Mouse (Mus musculus): Measurements from ENCODE around the gene Ankdd1a. TPM values are rescaled to one million over a fixed set of nuclear protein-coding genes. Genes with fewer than 3 reads are reported as not detected.

The Ankdd1a gene
- total RNA-seq, 2 experiments from 2014 or later, result 2.7 to 3.4 TPM

- intact Hi-C loops (cut with DNase I), result no loop called here
- DNase-seq (ENCODE audit: extremely low spot score in 1 of 2, low spot score in 2 of 2), result no peak
Measured at GRCm38 (mm10) chr9:65547111-65547510, 27.1 kb upstream of the Ankdd1a start.

- intact Hi-C loops (cut with DNase I), result no loop called here
- DNase-seq (ENCODE audit: extremely low spot score in 1 of 2, low spot score in 2 of 2), result no peak
Measured at GRCm38 (mm10) chr9:65546413-65546695, 26.4 kb upstream of the Ankdd1a start.

DNA sequence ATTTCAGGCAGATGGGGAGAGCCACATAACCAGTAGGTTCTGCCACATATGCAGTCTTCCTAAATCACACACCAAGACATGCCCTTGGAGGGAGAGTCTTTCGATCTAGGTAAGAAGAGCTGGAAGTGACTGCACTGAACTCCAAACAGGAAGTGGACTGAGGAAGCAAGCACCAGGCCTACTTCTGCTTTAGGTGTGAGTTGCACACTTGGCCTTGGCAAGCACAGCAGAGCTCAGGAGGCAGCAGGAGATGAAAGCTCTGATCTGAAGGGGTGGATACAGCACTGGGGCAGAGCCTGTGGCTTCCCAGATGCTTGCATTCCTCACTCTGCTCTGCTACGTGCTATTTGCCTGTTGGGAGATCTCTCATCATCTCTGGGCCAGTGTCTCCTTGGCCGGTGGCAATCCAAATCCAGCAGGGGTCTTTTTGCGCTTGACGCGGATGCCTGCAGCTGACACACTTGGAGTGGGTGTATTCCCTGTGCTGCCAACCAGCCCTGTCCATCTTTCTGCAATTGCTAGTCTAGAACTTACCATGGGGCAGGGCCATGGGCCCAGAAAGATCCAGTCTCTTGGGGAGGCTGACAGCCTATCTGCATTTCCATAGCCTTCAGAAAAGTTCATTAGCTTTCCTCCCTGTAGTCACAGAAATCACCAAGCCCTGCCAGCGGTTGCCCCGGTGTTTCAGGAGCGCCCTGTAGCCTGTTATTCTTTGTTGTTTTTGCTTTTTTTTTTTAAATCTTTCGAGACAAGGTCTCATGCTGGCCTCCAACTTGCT, 25.8 kb upstream of the Ankdd1a start:
- intact Hi-C loops (cut with DNase I), result no loop called here
- DNase-seq (ENCODE audit: extremely low spot score in 1 of 2, low spot score in 2 of 2), result peak in 1 of 2 experiments; percentile 37

- no peak for DNase-seq (ENCODE audit: extremely low spot score in 1 of 2, low spot score in 2 of 2)
- intact Hi-C loops (cut with DNase I), result no loop called here
Measured at GRCm38 (mm10) chr9:65542111-65542524, 22.1 kb upstream of the Ankdd1a start.

DNA sequence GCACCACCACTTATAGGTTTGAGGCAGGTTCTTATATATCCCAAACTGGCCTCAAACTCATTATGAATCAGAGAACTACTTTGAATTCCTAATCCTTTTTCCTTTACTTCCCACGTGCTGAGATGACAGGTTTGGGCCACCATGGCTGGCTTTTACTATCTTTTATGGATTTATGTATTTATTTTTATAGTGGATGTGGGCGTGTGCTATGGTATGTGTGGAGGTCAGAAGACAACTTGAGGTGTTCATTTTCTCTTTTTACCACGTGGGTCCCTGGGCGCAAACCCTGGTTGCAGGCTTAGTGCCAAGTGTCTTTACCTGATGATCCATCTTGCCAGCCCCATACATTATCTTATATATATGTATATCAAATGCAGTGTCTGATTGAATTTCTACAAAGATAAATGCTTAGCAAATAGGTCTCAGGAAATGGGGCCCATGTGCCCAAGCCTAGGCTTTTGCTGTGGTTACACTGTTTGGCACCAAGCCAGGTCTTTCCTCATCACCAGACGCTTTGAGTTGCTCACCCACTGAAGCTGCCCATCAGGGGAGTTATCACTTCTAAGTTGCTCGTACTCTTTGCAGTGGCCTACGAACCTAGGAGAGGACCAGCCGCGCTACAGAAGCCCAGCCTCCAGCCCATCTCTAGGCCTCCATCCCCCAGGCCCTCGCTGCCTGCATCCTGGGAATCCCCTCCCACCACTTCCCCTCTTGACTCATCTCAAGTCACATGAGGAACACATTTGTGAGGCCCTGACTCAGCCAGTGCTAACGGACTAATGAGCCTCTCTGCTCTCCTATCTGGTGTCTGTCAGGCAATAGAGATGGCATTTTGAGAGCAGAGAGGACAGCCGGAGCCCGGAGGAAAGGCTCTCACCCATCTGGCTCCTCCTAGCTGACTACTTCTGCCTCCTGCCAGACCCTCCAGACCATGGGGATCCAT, 21.4 kb upstream of the Ankdd1a start:
- DNase-seq (ENCODE audit: extremely low spot score in 1 of 2, low spot score in 2 of 2), result peak in 1 of 2 experiments; percentile 44
- intact Hi-C loops (cut with DNase I), result no loop called here

DNA sequence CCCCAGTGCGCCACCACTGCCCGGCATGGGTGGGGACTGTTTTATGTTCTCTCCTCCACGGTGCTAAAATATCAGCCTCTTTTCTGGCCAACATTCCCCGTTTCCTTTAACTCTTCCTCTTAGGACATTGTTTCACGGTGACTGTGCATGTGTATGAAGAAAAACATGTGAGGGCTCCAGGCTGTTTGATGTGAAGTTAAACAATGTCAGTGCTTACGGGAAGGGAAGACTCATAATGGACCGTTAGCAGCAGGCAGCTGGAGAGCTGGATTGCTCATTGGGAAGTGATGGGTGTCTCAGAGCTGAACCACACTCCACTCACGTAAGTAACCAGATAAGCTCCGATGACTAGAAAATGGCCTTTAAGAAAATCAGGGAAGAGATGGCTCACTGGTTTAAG, 19.7 kb upstream of the Ankdd1a start:
- no peak for DNase-seq (ENCODE audit: extremely low spot score in 1 of 2, low spot score in 2 of 2)
- intact Hi-C loops (cut with DNase I), result no loop called here

DNA sequence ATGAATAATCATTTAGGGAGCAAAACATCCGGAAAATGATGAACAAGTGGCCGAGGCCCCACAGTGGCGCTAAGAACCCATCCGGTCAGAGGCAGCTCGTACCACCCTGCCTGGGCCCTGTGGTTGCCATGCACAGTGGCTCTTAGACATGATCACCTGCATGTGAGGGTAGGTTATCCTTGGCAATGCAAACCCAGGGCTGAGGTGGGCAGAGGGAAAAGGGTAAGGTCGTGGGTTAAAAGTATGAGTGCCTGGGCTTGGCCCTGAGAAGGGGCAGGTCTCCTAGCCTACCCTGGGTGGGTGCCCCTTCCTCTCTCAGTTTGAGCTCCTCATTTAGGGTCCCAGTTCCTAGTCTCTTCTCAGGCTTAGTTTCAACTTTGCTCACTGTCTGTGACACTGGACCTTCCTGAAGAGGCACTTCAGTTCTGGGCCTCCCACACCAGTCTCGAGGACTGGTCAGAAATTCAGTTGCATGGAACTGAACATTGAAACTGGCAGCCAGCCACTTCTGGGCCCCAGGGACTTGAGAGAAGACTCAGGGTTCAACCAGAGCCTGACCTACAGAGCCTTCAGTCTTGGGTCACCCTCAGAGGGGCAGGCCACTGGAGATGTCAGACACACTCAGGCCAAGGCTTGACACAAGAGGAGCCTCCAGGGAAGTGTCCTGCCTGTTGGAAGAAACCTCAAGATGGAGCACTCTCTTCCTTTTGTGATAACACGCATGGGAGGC, 18.1 kb upstream of the Ankdd1a start:
- intact Hi-C loops (cut with DNase I), result no loop called here
- peak in 1 of 2 experiments; percentile 57 for DNase-seq (ENCODE audit: extremely low spot score in 1 of 2, low spot score in 2 of 2)

- intact Hi-C loops (cut with DNase I), result no loop called here
Measured at GRCm38 (mm10) chr9:65536491-65536890, 16.5 kb upstream of the Ankdd1a start.

DNA sequence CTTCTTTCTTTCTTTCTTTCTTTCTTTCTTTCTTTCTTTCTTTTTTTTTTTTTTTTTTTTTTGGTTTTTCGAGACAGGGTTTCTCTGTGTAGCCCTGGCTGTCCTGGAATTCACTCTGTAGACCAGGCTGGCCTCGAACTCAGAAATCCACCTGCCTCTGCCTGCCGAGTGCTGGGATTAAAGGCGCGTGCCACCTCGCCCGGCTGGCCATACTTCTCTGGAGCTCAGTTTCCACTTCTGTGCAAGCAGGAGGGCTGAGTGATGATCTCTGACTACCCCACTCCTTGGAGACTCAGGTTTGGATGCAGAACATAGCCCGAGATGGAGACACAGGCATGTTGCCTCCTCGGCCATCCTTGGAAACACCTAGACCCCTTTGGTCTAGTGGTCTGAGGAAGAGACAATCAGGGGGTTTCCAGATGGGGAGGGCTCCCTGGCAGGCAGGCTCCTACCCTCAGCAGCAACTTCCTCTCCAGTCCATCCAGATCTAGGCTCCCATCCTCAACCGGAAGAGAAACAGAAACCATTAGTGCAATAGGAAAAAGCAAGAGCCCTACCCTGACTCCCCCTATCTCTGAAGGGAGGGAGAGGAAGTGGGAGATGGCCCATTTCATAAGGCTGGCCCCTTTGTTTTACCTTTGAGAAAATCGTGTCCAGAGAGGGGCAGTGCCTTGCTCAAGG, 15.9 kb upstream of the Ankdd1a start:
- intact Hi-C loops (cut with DNase I), result no loop called here
- no peak for DNase-seq (ENCODE audit: extremely low spot score in 1 of 2, low spot score in 2 of 2)

More at GRCm38 (mm10) chr9:65536491-65536890, 16.5 kb upstream of the Ankdd1a start:
- no peak for DNase-seq (ENCODE audit: extremely low spot score in 1 of 2, low spot score in 2 of 2)

DNA sequence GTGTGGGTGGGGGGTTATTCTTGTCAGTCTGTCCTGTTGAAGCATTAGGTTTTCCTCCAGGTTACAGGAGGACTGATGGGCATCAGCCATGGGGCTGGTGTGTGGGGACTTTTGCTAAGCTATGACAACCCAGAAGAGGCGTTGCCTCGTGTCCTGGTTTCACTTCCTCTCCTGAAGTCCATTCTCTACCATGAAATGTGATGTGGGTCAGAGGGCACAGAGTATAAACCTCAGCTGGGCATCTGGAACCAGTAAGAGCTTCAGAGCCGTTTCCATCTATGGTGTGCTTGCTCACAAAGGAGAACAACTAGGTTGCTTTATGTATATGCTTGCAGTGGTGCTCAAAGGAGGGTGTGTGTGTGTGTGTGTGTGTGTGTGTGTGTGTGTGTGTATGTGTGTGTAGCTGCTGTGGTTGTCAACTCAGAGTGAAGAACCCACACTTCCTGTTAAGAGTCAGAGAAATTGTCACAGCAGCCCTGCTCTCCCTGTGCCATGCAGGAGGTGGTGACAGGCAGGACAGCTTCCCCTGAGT, 15.3 kb upstream of the Ankdd1a start:
- DNase-seq (ENCODE audit: extremely low spot score in 1 of 2, low spot score in 2 of 2), result peak in 1 of 2 experiments; percentile 23
- intact Hi-C loops (cut with DNase I), result no loop called here

- intact Hi-C loops (cut with DNase I), result no loop called here
- DNase-seq (ENCODE audit: extremely low spot score in 1 of 2, low spot score in 2 of 2), result no peak
Measured at GRCm38 (mm10) chr9:65534111-65534510, 14.1 kb upstream of the Ankdd1a start.

DNA sequence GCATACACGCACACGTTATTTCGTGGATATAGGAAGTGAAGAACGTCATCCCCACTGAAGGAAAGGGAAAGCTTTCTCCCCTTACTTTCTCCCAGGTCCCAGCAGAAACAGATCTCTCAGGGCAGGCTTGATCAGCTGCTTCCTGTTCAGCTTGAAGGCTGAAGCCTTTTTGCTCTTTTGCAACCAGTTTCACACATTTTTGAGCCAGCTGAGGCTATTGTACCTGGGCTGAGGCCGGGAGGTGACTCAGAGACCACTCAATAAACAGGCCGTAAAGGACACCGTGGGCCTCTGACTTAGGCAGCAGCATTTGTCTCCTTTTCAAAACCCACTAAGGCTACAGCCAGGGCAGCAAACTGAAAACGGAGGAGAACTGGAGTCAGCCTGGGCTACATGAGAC, 13.0 kb upstream of the Ankdd1a start:
- intact Hi-C loops (cut with DNase I), result no loop called here
- no peak for DNase-seq (ENCODE audit: extremely low spot score in 1 of 2, low spot score in 2 of 2)

- no peak for DNase-seq (ENCODE audit: extremely low spot score in 1 of 2, low spot score in 2 of 2)
- intact Hi-C loops (cut with DNase I), result no loop called here
Measured at GRCm38 (mm10) chr9:65531283-65531682, 11.3 kb upstream of the Ankdd1a start.

DNA sequence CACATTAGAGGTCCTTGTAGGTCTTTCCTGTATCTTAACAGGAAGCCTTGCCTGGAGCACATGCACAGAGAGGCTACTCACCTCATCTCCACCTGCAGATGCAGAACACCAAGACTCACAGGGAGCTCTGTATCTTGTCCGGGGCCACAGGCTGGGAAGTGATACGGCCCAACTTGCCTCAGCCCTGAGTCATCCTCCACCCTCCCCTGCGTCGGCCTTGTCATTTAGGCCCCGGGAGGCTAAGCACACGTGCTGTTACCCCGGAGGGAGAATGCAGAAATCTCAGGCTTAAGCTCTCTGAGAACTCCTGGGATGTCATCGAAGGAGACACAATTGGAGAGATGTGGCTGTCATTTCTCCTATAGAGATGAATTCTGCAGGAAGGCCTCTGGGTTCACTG, 9.7 kb upstream of the Ankdd1a start:
- intact Hi-C loops (cut with DNase I), result no loop called here
- DNase-seq (ENCODE audit: extremely low spot score in 1 of 2, low spot score in 2 of 2), result no peak

DNA sequence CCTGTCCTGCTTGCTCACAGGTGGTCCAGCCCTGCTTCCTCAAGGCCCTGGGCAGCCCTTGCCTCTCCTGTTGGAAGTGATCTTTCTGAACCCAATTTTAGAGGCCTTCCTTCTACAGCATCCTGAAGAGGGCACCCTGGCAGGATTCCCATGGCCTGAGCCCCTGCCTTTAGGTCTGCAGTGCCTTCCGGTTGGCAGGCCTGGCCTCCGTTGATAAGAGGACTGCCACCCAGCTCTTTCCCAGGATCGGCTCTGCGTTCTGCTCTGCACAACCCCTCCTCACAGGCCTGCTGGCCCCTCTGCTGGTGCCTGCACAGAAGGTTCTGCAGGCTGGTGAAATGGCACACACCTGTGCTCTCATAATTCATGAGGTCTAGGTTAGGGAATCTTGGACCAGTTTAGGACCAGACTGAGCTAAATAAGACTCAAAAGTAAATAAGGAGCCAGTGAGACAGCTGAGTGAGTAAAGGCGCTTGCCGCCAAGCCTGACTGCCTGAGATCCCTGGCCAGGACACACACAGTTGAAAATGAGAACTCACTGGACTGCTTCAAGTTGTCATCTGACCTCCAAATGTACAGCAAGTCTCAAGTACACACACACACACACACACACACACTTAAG, 8.5 kb upstream of the Ankdd1a start:
- intact Hi-C loops (cut with DNase I), result no loop called here
- no peak for DNase-seq (ENCODE audit: extremely low spot score in 1 of 2, low spot score in 2 of 2)

GRCm38 (mm10) chr9:65525445-65526195, 5.6 kb upstream of the Ankdd1a start:
- DNase-seq (ENCODE audit: extremely low spot score in 1 of 2, low spot score in 2 of 2), result no peak
- intact Hi-C loops (cut with DNase I), result loop anchor here (2.0 kb wide), 1 partner anchor 55 kb away; the partner anchor contains the start of gene Plekho2

DNA sequence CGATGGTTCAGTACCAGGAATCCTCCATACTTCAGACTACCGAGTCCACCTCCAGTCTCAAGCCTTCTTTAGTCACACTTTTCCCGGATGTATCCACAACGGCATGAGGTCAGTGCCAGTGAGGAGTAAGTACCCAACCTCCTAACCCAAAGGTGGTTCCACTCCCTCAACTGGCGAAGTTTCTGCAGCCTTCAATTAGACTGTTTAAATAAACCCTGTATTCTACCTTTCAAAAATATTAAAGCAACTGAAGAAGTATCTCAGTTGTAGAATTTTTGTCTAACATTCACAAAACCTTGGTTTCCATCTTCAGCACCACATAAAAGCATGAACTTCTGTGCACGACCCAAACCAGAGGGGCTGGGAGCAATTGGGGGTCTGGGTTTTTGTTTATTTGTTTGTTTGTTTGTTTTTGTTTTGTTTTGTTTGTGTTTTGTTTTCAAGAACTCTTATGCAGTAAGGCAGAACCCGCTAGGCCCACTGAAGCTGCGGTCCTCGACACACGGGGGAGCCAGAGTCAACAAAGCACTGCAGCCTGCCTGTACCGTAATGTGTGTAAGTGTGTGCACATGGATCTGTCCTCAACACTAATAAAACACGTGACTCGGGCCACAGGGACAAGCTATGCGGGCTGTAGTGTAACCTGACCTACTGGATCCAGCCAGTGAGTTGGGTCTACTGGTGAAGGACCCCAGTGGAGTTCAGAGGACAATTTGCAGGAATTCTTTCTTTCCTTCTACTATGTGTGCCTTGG, 3.8 kb upstream of the Ankdd1a start:
- intact Hi-C loops (cut with DNase I), result loop anchor here (2.0 to 5.0 kb wide), 2 partner anchors 57 to 139 kb away; partner anchors contain the start of gene Plekho2

More for the DNA sequence above, 3.8 kb upstream of the Ankdd1a start:
- DNase-seq (ENCODE audit: extremely low spot score in 1 of 2, low spot score in 2 of 2), result peak; percentile 69 to 84

Measured in left cerebral cortex, postnatal 10 days (tissue).